Mouse (Mus musculus): ENCODE results near the gene Hoxd12.

The Hoxd12 gene

GRCm38 (mm10) chr2:74666411-74666810, 8.4 kb upstream of the Hoxd12 start:
- DNase-seq, result no peak

GRCm38 (mm10) chr2:74667191-74667841, 7.5 kb upstream of the Hoxd12 start:
- DNase-seq, result no peak

- DNase-seq, result no peak
Measured at GRCm38 (mm10) chr2:74667842-74668357, 6.9 kb upstream of the Hoxd12 start, which contains the start of gene Hoxd13. Hoxd13 (plus strand) TSS chr2:74668310.

- DNase-seq, result no peak
Measured at GRCm38 (mm10) chr2:74668370-74669229, 6.2 kb upstream of the Hoxd12 start.

GRCm38 (mm10) chr2:74669230-74669578, 5.6 kb upstream of the Hoxd12 start:
- no peak for DNase-seq

- DNase-seq, result no peak
Measured at GRCm38 (mm10) chr2:74669650-74670235, 5.1 kb upstream of the Hoxd12 start.

GRCm38 (mm10) chr2:74670632-74671188, 4.1 kb upstream of the Hoxd12 start:
- DNase-seq, result no peak

- no peak for DNase-seq
Measured at GRCm38 (mm10) chr2:74671847-74672246, 3.0 kb upstream of the Hoxd12 start.

GRCm38 (mm10) chr2:74672481-74673362, 2.1 kb upstream of the Hoxd12 start:
- no peak for DNase-seq

GRCm38 (mm10) chr2:74673835-74674425, 883 bp upstream of the Hoxd12 start:
- no peak for DNase-seq

GRCm38 (mm10) chr2:74675666-74676282, 961 bp downstream of the Hoxd12 start:
- no peak for DNase-seq

- DNase-seq, result no peak
Measured at GRCm38 (mm10) chr2:74676376-74677052, 1.7 kb downstream of the Hoxd12 start.

GRCm38 (mm10) chr2:74677106-74677505, 2.3 kb downstream of the Hoxd12 start:
- no peak for DNase-seq

GRCm38 (mm10) chr2:74678891-74679595, 4.2 kb downstream of the Hoxd12 start, which contains the start of gene Hoxd11:
Hoxd11 (plus strand) TSS chr2:74679557.
- no peak for DNase-seq

GRCm38 (mm10) chr2:74679596-74679971, 4.8 kb downstream of the Hoxd12 start:
- no peak for DNase-seq

- DNase-seq, result no peak
Measured at GRCm38 (mm10) chr2:74679980-74680379, 5.2 kb downstream of the Hoxd12 start.

GRCm38 (mm10) chr2:74680561-74681398, 6.0 kb downstream of the Hoxd12 start:
- DNase-seq, result no peak

- no peak for DNase-seq
Measured at GRCm38 (mm10) chr2:74681594-74682531, 7.0 kb downstream of the Hoxd12 start.
